Mouse (Mus musculus) left cerebral cortex, adult 6 months (tissue): Measurements from ENCODE around the gene Pcyox1. TPM values are rescaled to one million over a fixed set of nuclear protein-coding genes. Genes with fewer than 3 reads are reported as not detected.

Source experiments
- long read RNA-seq, 2 experiments: library from polyadenylated mRNA; unstranded; transcript quantifications; one replicate each; pipeline ENCODE4 v2.0.0; 2019 to 2020
- polyA plus RNA-seq: library from polyadenylated mRNA; unstranded; fragments of <200 nt; fragmentation: Nextera tagmentation; gene quantifications from 2 replicates; pipeline ENCODE4 v1.2.3, GENCODE M21; 2021

Pcyox1 gene
- 53.0 and 80.1 TPM in 2 replicates for polyA plus RNA-seq
- long read RNA-seq, experiment 1, full-length matches to known transcripts, result 288 of 369 reads
- long read RNA-seq, experiment 1, partial matches to known transcripts, result 16 of 369 reads
- long read RNA-seq, experiment 1, other reads (novel, unspliced or antisense), result 65 of 369 reads
- long read RNA-seq, experiment 2, full-length matches to known transcripts, result 26 of 76 reads
- long read RNA-seq, experiment 2, partial matches to known transcripts, result 7 of 76 reads
- long read RNA-seq, experiment 2, other reads (novel, unspliced or antisense), result 43 of 76 reads

DNA sequence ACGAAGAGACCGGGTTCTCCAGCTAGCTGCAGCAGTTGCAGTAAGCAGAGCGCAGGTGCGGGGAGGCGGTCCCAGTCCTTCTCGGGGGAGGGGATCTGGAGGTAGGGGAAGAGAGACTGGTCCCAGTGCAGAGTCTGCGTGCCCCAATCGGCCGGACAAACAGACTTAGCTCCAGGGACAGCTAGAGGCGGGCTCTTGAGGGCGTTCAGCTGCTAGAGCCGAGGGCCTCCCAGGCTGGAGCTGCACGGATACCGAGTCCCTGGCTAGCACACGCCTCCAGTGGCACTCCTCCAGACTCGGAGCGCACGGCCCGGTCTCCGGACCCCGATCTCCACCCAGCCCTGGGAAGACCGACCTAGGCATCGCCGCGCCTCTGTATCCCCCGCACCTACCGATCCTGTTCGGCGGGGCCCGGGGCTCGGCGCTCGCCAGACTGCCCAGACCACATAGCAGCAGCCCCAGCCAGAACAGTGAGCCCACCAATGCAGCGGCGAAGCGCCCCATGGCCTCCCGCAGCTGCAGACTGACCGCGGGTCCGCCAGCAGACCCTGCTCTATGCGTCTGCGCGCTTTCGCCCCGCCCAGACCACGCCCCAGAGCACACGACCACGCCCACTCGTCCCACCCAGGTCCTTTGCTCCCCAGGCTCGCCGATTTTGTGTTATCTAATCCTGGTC lies at the start of gene Pcyox1:
Pcyox1 (minus strand) TSS at position 574 of the 676 bp plus-strand sequence.

DNA sequence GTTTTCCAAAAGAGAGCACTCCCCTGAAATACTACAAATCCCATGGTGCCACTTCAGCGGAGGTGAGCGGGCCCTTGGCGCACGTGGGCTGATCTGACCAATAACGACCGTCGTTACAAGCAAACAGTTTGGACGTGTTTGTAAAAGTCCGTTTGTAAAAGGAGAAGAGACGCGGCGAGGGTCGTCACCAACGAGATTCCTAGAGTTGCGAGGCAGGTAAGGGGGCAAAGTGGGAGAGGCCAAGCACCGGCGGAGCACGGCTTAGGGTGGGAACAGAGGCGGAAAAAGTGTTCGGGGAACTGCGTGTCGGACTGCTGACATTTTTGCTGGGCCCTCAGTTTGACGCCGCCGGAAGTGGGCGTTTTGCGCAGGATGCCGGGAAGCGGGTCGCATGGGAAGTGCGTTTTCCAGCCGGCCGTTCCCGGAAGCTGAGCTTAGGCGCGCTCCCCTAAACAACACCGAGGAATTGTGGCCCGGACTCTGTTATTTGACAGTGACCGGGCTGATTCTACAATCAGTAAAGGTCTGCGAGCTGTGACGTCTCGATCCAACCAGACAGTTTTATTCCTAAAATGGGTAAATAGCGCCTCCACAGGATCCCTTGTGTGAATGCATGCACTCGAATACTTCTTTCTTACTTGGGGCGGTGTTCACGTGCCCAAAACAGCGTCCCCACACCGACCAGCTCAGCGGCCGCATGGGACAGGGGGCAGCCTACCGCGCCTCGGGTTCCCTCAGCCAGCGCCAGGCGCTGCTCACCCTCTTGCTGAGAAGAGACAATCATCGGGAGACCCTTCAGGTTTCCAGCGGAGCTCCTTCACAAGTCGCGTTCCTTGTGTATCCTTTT lies 41.5 kb upstream of the Pcyox1 start, which contains the start of gene C87436:
C87436 (plus strand) TSS at position 103 of the 847 bp plus-strand sequence.

DNA sequence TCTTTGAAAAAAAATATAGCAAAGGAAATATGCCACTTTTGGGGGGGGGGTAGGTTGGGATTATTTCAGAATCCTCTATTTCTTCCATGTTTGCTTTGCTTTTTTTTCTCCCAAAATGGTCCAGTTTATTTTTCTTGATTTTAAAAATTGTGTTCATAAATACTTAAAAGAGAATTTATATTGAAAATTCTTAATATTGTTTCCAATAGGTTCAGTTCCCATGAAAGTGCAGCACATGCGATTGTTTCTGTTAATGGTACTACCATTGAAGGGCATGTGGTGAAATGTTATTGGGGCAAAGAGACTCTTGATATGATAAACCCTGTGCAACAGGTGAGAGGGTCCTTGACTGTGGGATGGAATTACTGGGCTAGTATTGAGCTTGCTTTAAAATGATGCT lies 29.4 kb upstream of the Pcyox1 start, which contains the start of gene Gm44790:
Gm44790 (plus strand) TSS at position 301 of the 400 bp plus-strand sequence.

DNA sequence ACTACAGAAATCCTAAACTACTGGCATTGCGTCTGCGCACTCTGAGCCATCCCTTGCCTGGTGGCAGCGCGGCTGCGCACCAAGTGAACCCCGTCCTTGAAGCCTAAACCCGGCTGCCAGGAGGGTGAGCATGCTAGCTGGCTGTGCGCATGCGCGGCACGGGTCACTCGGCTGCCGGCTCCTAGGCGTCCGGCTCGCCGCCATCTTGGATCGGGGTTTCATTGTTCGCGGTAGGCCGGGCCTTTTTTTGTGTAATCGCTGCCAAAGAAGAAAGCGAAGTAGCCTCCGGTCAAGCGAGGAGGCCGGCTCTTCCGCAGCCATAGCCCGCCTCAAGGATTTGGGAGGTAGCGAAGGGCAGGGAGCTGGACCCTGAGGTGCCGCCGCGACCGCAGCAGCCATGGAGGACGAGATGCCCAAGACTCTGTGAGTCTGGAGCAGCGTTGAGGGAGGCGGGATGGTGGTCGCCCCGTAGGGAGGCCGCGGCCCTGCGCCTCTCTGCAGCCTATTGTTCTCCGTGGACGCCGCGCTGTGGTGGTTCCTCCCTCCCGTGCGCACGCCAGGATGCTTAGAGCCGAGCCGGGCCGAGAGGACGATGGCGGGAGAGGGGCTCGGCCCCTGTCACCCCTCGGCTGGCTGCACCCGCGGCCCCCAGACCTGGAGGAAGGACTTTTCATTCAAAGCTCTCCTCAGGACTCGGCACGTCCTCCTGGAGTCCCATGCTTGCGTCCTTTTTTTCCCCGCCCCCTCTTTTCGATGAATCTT lies 7.3 kb upstream of the Pcyox1 start, which contains the start of gene Tia1:
Tia1 (plus strand) TSS at position 120 of the 762 bp plus-strand sequence.

DNA sequence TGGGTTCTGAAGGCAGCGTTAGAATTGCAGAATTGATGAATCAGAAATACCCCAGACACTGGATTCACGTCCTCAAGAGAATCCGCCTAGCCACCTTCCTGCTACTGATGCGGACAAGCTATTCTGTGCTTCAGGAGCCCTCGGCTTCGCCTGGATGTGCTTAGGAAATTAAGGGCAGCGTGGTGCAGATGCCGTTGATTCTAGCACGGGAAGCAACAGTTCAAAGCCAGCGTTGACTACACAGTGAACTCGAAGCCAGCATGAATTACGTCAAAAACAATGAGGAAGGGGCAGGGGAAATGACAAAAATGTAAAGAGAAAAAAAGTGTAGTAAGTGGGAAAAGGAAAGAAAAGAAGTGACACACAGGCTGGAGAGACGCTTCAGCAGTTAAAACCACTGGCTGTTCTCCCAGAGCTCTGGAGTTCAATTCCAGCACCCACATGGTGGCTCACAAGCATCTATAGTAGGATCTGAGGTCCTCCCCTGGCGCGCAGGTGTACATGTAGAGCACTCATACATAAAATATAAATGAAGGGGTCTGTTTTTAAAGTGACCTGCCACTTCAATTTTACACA lies 26.1 kb downstream of the Pcyox1 start, which contains the start of gene Snrpg:
Snrpg (plus strand) TSS at position 541 of the 576 bp plus-strand sequence.

DNA sequence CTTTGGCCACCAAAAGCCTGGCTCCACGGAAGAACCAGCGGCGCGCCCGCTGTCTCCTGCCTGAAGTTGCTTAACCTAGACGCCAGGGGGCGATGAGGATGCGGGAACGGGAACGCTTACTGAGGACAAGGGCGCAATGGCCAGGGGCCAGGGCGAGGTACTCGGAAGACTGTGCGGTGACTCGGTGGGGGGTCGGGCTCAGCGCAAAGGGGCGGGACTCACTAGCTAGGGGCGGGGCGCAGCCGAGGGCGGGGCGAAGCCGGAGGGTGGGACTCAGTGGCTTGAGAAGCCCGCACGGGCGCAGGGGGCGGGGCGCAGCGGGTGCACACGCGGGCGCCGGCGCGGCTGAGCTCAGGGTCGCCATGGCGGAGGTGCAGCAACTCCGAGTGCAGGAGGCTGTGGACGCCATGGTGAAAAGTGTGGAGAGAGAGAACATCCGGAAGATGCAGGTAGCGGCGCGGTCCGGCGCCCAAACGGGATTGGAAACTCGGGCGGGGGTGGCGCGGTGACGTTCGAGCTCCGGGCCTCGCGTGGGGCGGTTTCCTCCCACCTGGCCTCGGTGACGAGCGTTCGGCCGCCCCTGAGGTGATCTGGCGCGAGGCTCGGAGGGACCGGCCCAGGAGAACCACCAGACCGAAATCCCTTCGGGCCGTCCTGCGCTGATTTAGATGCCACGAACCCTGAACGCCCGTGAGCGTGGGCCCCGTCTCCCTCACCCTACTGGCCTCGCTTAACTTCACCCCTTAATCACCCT lies 31.4 kb downstream of the Pcyox1 start, which contains the start of gene Fam136a:
Fam136a (plus strand) TSS at position 276 of the 754 bp plus-strand sequence.

Other genes with a start within 250 kb of the Pcyox1 start
- 11.5 and 13.3 TPM in 2 replicates for gene Tgfa, start 201.9 kb downstream of the Pcyox1 start, polyA plus RNA-seq
- gene Fam136a, start 31.5 kb downstream of the Pcyox1 start, polyA plus RNA-seq, result 37.3 and 46.2 TPM in 2 replicates
- gene Snrpg, start 25.9 kb downstream of the Pcyox1 start, polyA plus RNA-seq, result 261 and 333 TPM in 2 replicates
- 25.4 and 26.9 TPM in 2 replicates for gene Tia1, start 7.1 kb upstream of the Pcyox1 start, polyA plus RNA-seq
- 7.7 TPM in 1 of 2 replicates, not detected in the other for gene Gm44790, start 29.5 kb upstream of the Pcyox1 start, polyA plus RNA-seq
- gene C87436, start 41.2 kb upstream of the Pcyox1 start, polyA plus RNA-seq, result 17.1 and 19.3 TPM in 2 replicates
- gene Pcbp1, start 129.2 kb upstream of the Pcyox1 start, polyA plus RNA-seq, result 87.0 and 273 TPM in 2 replicates
- gene Asprv1, start 231.0 kb upstream of the Pcyox1 start, polyA plus RNA-seq, result 0.50 and 0.59 TPM in 2 replicates